Mouse (Mus musculus) stomach, postnatal 0 days (tissue): Measurements from ENCODE around the gene Aldh3b2.

Experiments
- CTCF ChIP-seq: IDR thresholded peaks from 2 replicates; pipeline ENCODE4 v1.5.1; 2016; ENCODE audit warnings: antibody characterized with exemption, low read depth, mild to moderate bottlenecking, moderate library complexity
- EP300 ChIP-seq: optimal IDR thresholded peaks from 2 replicates; pipeline ENCODE3; 2016; ENCODE audit warnings: antibody characterized with exemption

- no peak for TF ChIP-seq CTCF
- no peak for TF ChIP-seq EP300
Observed at GRCm38 (mm10) chr19:3930262-3931057, 41.7 kb upstream of the Aldh3b2 start.
